Mouse (Mus musculus) urinary bladder, postnatal 25 days (tissue): ENCODE data around the gene Noto.
"Not testable (repeated sequence)": the region's sequence is repeated elsewhere in the genome, so short reads cannot be mapped to it uniquely, and the experiment has no call there.

Experiments
- DNase-seq: peaks from one replicate; pipeline ENCODE4 v3.0.0; 2022; ENCODE audit warnings: low spot score

Gene Noto

DNA sequence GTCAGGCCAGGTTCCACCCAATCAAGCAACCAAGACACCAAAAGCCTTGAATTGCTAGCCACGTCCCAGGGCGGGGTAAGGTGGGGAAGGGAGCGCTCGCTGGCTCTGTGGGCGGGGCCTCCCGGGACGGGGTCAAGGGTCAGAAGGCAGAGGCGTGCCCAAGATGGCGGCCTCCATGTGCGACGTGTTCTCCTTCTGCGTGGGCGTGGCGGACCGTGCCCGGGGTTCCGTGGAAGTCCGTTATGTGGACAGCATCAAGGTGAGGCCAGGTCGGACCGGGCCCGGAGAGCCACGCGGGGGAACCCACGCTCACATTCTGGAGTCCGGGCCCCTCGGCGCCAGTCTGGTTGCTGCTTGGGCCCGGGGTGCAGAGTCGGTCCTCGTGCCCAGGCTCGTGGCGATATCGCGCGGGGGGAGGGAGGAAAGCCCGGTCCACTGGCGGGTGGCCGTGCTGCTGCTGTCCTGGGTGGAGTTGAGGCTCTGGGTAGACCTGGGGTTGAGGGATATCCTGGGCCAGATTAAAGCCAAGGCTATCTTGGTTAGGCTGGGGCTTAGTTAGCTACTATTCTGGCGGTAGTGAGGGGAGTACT, 8.3 kb downstream of the Noto start, which contains the start of gene Smyd5:
TSS of gene Smyd5 (plus strand) at position 148 of the 590 bp plus-strand sequence.
- peak; percentile 89 for DNase-seq

DNA sequence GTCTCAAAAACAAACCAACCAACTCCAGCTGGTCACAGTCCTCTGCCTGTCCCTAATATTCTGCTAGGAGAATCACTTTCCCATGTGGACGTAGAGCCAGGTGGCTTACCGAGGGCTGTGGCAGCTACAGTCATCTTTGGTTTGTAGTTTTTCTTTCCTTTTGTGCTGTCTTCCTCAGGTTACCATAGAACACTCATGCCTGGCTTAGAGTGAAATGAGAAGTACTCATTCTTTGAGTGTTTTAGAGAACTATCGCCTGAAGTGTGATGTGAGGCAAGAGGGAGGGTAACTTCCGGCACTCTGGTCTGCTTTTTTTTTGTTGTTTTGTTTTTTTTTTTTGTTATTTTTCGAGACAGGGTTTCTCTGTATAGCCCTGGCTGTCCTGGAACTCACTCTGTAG, 10.2 kb downstream of the Noto start:
- no peak for DNase-seq

DNA sequence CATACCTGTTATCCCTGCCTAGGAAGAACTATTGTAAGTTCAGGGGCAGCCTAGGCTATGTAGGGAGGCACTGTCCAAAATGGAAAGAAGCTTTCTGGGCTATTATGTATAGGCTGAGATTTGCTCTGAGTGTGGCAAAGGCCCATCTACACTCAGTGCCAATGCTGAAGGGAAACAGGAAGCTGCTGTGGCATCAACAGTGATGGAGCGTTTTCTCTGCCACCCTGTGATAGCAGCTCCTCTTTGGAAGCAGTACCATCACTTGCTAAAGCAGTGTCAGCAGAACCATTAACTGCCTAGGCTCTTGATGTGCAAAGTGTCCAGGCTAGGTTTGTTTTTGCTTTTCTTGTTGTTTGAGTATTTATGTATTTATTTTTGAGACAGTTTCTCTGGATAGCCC, 12.5 kb downstream of the Noto start:
- no peak for DNase-seq

DNA sequence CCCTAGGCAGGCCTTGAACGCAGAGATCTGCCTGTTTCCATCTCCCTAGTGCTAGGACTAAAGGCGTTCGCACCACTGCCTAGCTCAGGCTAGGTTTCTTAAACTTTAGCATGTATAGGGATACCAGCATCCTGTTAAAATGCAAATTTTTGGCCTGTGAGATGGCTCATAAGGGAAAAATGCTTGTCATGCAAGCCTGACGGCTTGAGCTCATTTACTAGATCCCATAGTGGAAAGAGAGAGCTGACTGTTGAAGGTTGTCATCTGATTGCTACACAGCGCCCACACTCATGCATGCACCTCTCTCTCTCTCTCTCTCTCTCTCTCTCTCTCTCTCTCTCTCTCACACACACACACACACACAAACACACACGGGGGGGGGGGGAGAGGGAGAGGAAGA, 12.9 kb downstream of the Noto start:
- DNase-seq, result no peak

DNA sequence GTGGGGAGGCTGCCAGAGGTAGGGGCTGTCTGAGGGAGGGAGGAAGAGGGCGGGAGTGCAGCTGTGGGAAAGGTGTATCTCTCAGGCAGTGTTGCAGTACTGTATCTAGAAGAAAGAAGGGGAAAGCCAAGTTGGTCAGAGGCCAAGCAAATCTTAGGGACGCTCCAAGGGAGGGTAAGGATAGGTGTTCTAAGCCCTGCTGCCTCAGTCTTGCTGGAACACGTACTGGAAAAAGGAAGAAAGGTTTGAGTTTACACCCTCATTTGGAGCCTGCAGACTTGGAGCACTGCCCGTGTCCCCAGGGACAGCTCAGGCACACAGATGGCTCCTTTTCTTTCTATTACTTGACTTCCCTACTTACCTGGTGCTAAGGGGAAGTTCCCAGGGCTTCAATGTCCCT, 17.5 kb downstream of the Noto start:
- no peak for DNase-seq

DNA sequence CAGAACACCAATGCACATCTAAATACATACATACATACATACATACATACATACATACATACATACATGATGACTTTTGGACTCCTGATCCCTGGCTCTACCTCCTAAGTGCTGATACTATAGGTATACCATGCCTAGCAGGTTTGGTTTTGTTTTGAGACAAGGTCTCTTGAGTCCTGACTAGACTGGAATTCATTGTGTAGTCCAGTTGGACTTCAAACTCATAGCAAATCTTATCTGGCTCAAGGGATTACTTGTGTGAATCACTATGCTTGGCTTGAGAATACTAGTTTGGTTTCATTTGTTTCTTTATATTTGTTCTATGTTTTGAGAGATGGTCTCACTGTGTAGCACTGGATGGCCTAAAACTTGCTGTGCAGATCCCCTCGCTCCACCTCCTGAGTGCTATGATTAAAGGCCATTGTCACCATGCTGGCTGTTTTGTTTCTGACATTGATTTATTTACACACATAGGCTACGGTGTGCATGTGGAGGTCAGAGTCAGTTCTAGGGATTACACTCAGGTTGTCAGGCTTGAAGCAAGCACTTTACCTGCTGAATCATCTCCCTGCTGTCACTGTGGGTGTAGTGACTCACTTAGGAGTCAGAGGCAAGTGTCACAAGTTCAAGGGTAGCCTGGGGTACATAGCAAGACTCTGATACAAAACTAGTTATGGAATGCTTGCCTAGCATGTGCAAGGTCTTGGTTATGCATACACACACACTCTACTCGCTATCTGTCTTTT, 20.0 kb downstream of the Noto start:
- no peak for DNase-seq

DNA sequence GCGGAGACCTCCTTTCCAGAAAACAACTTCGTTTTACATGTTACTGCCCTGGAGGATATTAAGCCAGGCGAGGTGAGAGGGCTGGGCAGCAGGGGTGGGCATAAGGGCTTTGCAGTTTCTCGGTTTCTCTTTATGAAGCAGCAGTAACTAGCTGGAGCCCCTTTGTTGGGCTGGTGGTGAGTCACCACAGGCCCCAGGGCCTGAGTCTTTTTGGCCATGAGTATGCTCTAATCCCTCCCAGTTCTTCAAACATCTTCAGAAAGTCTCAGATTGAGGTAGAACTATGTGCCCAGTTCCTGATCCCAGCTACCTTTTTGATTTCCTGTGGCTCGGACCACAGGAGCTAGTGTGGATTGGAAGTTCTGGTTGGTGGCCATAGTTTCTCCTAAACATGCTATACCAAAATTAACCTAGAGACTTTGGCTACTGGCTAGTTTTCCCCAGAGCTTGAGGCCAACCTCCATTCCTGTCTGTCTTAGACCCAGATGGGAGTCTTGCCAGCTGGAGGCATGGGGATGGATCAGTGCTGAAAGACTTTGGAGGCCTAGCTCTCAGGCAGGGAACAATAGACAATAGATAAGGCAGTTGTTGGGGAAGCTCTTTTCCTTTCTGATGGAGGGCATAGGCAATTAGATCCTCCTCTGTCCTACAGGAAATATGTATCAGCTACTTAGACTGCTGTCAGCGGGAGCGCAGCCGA, 20.7 kb downstream of the Noto start:
- DNase-seq, result no peak

DNA sequence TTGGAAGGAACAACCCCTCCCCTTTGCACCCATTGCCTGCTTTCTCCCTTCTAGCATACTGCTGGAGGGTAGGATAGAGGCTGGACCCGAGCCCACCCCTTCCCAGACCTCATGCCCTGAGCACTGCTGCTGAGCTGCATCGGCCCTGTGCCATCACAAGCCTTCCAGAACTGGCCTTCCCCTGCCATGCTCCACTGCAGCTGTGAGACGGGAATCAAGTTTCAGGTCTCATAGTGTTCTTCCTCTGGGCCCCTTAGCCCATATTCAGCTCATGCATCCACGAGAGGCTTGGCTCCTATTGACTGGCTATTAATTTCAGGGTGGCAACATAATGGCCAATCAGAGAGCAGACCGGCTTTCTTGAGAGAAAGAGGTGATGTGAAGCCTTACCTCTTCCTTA, 21.6 kb downstream of the Noto start:
- no peak for DNase-seq

DNA sequence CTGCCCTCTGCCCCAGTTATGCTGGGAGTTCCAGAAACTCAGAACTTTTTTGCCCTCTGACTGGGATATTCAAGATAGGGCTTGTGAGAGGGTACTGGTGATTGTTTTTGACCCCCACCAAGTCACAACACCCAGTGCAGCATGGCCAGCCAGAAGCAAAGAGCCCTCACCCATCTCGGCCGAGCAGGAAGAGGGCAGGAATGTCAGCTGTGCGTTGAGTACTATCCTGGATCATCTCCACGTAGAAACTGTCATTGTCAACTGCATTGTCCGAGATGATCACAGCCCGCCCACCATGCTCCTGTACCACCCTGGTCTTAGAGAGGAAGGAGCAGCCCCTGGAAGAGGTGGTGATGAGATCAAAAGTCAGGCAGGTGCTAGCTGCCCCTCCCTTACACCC, 23.7 kb downstream of the Noto start:
- no peak for DNase-seq

DNA sequence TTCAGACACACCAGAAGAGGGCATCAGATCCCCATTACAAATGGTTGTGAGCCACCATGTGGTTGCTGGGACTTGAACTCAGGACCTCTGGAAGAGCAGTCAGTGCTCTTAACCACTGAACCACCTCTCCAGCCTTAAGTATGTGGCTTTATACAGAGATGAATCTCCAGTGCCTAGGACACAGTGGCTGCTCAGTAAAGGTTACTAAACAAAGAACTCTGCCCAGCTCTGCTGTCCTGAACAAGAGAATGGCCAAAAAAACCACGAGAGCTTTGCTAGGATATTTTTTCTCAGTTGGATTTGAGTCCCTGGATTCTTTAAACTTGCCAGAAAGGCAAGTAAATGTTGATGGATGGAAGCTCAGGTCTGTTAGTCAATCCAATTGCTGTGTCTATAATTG, 26.5 kb downstream of the Noto start:
- DNase-seq, result not testable (repeated sequence)

DNA sequence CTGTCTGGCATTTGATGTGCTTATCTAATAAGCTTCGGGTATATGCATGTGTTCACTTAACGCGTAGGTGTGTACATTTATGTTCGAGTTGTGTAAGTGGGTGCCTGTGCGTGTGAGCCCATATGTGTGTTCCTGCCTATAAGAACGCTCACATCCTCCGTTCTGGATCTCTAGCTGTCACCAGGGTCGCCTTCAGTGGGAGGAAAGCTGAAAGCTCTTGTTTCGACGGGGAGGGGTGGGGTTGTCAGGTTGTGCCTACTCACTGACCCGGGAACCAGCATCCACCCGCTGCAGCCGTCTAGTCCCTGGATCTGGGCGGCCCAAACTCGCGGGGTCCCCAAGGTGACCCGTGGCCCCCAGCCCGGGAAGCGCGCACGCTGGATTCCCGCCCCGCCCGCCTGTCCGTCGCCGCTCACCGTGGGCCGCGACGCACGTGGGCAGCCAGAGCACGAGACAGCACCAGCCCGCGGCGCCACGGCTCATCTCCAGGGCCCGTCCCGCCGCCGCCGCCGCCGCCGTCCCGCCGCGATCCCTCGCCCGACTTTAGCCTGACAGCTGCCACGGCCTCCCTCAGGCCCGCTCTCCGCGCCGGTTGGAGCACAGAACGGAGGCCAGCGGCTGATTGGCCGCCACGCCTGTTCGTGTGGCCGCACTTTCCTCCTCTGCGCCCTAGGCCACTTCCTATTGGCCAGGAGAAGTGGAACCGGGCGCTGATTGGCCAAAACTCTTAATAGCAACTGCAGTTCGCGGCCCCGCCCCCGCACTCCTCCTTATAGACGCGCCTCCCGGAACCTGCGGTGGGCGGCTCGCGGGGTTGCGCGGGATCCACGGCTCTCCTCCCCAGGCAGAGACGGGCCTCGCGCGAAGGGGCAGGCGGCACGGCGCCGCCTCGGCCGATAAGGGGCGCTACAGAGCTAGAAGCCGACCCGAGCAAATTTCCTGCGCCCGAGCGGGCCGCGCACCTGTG, 27.3 kb downstream of the Noto start, which contains the start of gene Cct7:
TSS of gene Cct7 (plus strand) at position 818 of the 967 bp plus-strand sequence.
- peak; percentile 96 for DNase-seq

DNA sequence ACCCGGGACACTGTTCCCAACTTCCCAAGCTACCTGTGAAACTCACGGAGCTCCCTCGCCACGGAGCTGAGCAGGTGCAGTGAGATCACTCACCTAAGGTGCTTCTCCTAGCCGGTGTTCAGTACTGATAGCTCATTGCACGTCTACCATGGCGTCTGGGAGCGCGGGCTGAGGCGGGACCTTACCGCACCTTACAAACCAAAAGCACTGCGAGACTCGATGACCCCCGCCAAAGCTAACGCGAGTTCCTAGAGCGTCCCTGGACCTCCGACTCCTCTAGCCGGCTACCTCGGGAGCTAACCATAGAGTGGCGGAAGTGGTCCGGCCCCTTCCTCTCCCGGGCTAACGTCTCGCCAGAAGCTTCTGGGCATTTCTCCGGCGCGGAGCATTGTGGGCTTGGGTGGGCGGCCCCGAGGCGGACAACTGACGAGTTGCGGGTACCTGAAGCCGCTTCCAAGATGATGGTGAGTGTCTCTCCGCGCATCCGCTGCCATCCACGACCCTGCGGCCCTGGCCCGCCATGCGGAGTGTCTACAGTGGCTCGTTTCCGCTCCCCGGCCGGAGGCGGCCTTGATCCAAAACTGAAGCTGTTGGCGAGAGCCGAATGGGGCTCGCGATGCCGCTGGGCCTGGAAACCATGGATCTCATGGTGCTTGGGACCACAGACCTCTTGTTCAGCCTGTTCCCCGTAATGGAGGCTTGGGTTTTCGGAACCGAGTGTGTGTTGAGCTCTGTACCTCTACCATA, 28.2 kb downstream of the Noto start, which contains the start of gene Pradc1:
TSS of gene Pradc1 (minus strand) at position 307 of the 747 bp plus-strand sequence.
- DNase-seq, result peak; percentile 86

DNA sequence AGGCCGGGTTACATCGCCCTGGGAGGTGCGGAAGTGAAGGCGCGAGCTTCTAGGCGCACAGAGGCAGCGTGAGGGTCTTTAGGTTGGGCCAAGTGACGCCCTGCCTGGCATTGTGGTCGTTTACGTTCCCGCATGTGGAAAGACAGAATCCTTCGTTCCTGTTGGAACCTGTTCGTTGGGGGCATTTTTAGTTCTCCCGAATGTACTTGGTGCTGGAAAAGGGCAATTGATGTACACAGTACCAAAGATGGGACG, 28.7 kb downstream of the Noto start:
- no peak for DNase-seq

DNA sequence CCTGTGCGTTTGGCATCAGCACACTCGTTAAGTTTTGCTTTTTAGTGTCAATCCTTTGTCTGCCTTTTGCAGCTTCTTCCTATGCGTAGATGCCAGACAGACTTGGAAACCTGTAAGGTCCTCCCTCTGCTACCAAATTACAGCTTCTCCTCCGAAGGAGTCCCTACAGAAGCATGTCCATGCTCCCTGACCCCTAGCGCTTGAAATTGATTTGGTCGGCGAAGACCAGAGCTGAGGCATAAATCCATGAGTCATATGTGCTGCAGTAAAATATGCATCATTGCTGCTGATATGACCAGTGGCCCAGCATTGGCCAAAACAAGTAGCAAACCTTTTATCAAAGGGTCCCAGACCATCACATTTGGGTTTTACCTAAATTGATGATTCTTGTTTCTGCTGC, 29.1 kb downstream of the Noto start:
- peak; percentile 9 for DNase-seq

DNA sequence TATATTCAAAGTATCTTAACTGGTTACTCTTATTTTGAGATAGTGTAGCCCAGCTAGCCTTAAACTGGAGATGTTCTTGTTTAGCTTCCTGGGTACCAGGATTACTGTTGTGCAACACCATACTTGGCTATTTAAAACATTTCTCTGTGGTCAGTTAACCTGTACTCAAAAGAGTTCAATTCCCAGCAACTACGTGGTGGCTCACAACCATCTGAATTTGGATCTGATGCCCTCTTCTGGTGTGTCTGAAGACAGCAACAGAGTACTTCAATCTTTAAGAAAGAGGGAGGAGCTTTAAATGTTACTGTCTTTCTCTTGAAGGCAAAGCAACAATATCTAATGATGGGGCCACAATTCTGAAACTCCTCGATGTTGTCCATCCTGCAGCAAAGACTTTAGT, 35.9 kb downstream of the Noto start:
- DNase-seq, result no peak

DNA sequence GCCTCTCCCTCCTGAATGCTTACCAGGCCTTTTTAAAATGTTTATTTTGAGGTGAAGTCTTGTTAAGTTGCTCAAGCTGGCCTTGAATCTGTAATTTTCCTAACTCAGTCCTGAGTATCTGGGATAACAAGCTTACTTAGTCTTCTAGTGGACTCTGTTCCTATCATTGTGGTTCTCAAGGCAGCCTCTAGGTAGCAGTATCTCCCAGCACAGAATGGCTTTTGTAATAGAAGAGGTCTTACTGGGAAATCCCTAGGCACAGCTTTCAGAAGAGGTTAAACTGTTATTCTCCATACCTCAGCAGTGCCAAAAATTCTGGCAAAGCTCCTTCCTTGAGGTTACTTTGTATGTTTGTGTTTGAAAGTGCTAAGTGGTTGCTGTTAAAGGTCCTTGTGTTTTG, 41.7 kb downstream of the Noto start:
- DNase-seq, result no peak

DNA sequence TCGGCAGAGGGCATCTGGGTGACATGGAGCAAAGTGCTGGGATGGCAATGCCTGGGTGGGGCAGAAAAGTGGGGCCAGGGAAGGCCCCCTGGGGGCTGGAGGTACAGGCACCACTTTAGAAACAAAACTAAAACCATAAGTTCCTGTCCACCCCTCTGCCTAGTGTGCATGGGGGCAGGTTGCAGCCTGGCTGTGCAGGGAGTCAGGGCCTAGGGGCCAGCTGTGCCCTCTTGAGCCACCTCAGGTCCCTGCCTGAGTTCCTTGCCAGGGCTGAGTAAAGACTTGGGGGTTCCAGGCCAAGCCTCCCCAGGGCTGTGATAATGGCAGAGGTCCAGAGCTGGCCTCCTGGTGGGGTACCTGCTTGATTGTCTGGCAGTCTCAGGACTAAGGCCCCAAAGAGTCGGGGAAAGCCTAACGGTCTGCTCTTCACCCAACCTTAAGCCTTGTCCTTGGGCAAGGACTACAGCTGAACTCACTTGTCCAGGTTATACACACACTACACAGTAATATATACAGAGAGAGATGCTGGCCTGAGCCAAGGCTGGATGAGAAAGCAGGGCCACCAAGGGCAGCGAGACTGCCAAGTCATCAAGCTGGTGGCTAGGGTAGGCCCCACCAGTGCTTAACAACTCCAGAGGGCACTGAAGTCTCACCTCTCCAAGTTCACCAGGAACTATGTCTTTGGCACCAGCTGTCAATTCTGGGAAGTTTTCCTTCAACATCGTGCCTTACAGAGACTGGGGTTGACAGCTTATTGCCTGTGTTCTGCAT, 46.2 kb downstream of the Noto start:
- no peak for DNase-seq

DNA sequence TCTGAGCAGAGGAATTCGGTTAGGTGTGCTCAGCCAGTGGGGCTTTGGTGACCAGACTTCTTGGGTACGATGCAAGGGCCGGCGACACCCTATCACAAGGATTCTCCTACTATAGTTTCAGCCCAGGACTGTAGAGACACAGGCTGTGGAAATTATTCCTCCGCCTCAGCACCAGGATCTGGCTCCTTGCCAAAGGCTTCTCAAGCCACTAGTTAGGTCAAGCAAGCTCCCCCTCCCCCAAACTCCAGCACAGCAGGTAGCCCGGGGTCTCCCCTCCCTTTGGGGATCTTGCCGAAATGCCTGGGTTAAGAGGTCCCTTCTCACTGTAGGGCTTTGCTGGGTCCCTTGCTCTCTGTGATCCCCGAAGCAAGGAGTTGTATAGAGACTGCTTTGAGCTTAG, 48.3 kb downstream of the Noto start:
- no peak for DNase-seq

DNA sequence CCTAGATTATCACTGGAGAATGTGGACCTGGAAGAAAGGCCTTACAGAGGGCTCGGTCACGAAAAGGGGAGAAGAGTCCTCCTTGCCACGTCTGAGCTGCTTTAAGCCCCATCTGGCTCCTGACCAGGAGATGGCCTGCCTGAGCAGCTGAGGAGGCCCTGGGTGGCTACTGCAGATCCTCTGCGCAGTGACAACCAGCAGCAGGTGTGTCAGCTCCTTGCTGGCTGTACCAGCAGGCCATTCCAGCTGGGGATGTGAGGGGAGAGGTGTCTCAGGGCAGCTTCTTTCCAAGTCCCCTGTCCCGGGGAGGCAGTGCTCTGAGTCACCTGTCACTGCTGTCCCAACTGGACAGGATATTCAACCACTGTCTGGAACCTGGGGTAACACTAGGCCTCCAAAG, 48.9 kb downstream of the Noto start:
- DNase-seq, result no peak

DNA sequence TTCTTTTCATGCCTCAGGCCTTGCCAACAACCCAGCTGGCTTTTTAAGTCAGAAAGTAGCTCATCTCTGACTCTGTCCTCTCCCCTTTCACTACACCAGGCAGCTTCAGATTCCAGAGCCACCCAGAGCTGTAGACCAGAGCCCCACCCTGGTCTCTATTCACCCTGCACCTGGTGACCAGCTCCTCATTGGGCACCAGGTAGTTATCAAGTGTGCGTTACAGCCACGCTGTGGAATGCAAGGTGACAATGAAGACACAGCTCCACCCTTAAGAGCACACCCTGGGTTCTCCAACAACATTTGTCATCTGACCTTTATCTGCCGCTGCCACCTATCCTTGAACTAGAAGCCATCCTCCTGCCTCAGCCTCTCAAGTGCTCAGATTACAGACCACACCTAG, 51.9 kb downstream of the Noto start:
- DNase-seq, result no peak
